Mouse (Mus musculus): ENCODE measurements around the gene Tram2.

DNA sequence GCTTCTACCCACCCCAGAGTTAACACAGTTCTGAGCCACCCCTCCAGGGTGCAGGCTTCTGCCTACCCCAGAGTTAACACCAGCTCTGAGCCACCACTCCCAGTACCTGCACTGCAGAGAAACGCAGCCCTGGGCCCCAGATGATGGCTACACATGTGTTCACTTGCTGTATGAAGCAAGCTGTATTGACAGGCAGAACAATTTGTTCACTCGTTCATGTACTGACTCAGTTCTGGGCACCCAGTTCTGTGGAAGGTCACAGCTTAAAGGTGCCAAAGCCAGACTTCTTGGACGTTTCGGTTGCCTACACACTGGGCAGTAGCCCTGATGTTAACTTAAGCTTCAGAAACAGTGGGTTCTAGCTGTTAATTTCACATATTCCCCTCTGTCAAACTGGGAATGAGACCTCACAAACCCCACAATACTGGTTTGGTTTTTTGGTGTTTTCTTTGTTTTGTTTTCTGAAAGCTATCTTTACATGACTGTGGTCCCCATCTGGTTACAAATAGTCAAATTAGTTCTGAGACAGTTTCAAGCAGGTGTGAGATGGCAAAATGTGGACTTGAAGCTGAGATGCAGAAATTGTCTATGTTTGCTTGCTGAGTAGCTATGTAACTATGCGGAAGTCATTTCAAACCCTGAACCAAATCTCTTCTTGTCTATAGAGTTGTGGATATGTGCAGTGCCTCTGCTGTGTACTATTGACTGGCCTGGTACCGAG, 41.0 kb downstream of the Tram2 start:
- TF ChIP-seq CTCF (IDR thresholded peaks at IDR 0.05; ENCODE audit: low read depth, low read length), result no peak
- TF ChIP-seq POLR2A (IDR thresholded peaks at IDR 0.05; ENCODE audit: borderline replicate concordance, low read depth, low read length), result no peak
